Mouse (Mus musculus) erythroblast, adult 5-6 weeks (primary cell): ENCODE measurements around the gene Castor2. TPM values are rescaled to one million over a fixed set of nuclear protein-coding genes. Genes with fewer than 3 reads are reported as not detected.

Experiments used
- ATAC-seq: replicated peaks from 2 replicates; pipeline ENCODE4 v1.8.0; 2016; ENCODE audit warnings: moderate number of reproducible peaks, mild to moderate bottlenecking, moderate TSS enrichment, inconsistent platforms; ENCODE audit not compliant: poor library complexity, low FRiP score, severe bottlenecking
- total RNA-seq, 2 experiments: library from RNA; stranded (forward) in 1 of 2; stranded (reverse) in 1 of 2; fragments of 150-400 nt in 1 of 2; fragments of 200-764, 138-1000 nt in 1 of 2; gene quantifications; 2 replicates each; pipeline versions ENCODE4 v1.2.3 to v1.2.4; 2015 to 2017; ENCODE audit warnings: low replicate concordance in 2 of 2

Castor2 gene
- total RNA-seq, 2 experiments from 2014 or later: 0.09 to 1.3 TPM

GRCm38 (mm10) chr5:134148153-134148552 lies 48.6 kb downstream of the Castor2 start:
- no peak for ATAC-seq

GRCm38 (mm10) chr5:134151895-134152294 lies 52.4 kb downstream of the Castor2 start:
- 0 out of 2 replicates have a peak, but pooled peaks have one; percentile 18 for ATAC-seq

GRCm38 (mm10) chr5:134155916-134156466 lies 56.5 kb downstream of the Castor2 start:
- no peak for ATAC-seq

- ATAC-seq: no peak
Observed at GRCm38 (mm10) chr5:134164688-134165087, 65.2 kb downstream of the Castor2 start.

- no peak for ATAC-seq
Observed at GRCm38 (mm10) chr5:134166642-134167041, 67.1 kb downstream of the Castor2 start.

GRCm38 (mm10) chr5:134168033-134168432 lies 68.5 kb downstream of the Castor2 start:
- no peak for ATAC-seq

- ATAC-seq: no peak
Observed at GRCm38 (mm10) chr5:134169231-134169630, 69.7 kb downstream of the Castor2 start.

DNA sequence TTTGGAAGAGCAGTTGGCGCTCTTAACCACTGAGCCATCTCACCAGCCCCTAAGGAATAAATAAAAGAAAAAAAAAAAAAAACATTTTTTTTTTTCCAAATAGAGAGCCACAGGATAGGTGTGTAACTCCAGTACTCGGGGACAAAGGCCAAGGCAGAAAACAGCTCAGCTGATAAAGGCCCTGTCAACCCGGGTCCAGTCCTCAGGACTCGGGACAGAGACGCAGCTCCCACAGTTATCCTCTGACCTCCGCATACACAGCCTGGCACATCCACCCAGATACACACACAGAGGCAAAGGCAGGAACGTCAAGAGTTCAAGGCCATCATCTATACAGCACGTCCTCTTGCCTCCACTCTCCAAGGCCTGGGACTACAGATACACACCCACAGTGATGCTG lies 70.7 kb downstream of the Castor2 start:
- ATAC-seq: no peak

DNA sequence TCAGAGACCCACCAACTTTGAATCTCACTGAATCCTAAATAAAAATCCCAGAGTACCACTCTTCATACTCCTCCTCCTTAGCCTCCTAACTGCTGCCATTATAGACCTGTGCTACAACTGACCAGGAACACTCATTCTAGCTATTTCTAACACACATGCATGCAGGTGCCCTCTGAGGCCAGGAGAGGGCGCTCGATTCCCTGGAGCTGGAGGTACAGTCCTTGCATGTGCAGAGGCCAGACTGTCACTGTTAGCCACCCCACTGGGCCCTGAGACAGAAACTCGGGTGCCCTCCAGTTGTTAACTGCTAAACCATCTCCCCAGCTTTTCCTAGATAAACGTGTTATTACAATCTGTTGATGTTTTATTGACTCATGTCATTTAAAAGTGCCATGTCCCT lies 73.7 kb downstream of the Castor2 start:
- ATAC-seq: no peak

GRCm38 (mm10) chr5:134175696-134176095 lies 76.2 kb downstream of the Castor2 start:
- ATAC-seq: no peak

GRCm38 (mm10) chr5:134176169-134176881 lies 76.8 kb downstream of the Castor2 start, which contains the start of gene Rcc1l:
TSS of gene Rcc1l (minus strand) at chr5:134176774.
- ATAC-seq: peak; percentile 95

GRCm38 (mm10) chr5:134178536-134178935 lies 79.0 kb downstream of the Castor2 start:
- no peak for ATAC-seq

GRCm38 (mm10) chr5:134179871-134180270 lies 80.4 kb downstream of the Castor2 start:
- no peak for ATAC-seq

DNA sequence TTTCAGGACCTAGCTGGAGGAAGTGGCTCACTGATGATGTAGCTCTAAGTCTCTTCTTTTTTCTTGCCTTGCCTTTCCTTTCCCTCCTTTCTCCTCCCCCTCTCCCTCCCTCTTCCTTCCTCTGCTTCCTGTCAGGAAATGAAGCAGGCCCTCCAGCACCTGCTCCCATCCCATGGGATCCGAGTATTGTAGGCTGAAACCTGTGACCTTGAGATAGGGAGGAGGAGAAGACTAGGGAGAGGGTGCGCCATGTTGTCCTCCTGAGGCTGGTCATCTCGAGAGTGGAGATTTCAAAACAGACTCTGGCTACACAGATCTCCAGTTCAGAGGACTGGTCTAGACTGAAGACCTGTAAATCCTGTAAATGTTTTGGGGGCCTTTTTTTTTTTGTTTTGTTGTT lies 82.7 kb downstream of the Castor2 start:
- ATAC-seq: no peak

GRCm38 (mm10) chr5:134182735-134183134 lies 83.2 kb downstream of the Castor2 start:
- no peak for ATAC-seq

DNA sequence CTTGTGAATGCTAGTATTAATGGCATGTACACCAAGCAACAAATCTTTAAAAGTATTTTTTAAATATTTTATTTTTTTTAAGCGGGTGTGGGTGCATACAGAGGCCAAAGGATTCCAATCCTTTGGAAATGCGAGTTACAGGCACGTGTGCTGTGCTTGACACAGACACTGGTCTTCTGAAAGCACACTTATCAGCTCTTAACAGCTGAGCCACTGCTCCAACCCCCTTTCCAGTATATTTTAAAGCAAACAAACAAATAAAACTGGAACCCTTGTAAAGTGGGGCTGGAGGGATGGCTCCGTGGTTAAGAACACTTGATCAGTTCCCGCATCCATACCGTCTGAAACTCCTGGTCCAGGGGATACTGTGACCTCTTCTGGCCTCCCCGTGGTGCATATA lies 83.7 kb downstream of the Castor2 start:
- ATAC-seq: no peak

DNA sequence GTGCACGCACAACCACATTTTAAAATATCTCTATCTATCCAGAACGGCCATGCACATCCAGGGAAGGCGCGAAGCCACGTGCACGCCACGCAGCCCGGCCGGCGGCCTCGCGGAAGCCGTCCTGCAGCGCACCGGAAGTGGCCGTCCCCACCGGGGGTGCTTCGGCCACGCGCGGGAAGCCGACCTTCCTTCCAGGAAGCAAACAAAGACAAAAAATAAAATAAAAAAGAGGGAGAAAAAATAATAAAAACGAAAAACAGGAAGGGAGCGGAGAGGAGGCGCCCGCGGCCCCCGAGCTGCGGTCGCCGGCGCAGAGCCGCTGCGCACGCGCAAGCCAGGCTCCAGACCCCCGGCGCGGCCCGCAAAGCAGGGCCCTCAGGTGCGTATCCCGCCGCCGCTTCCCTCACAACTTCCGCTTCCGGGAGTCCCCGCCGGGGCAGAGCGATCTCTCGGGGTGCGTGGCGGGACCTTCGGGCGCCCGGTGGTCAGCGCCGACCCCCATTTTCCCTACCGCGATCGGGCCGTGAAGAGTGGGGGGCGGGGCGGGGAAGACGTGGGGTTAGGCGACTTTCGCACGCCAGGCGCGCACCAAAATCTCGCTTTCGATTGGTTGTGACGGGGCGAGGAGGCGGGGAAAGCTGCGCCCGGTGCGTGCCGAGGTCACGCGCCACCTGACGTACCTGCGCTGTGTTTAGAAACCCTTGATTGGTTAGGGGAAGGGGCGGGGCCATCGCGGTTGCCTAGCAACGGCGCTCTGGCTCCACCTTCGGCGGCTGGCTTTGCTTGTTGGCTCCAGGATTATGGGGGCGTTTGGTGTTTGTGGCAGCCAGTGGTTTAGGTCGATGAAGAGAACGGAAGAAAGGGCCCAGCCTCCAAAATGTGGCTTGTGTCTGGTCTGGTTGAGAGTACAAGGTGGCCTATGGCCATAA lies 84.6 kb downstream of the Castor2 start, which contains the start of gene Gtf2ird2:
Gene Gtf2ird2, plus strand, starts transcription at position 140 of the 929 bp plus-strand sequence.
- ATAC-seq: peak; percentile 98

DNA sequence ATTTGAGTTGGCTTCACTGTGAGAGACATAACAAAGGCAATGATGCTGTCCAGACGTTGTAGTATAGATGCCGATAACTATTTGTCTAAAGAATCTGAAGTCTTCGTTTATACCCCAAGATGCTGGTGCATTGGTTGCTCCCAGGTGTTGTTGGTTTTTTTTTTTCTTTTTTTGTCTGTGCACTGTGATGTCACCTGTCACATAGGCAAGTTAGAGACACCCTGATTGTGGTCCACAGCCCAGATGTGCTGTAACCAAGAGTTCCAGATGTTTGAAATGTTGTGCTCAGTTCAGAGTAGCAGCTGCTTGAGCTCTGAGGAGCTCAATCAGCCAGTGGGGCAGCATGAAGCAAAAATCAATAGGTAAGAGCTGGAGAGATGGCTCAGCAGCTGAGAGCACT lies 86.5 kb downstream of the Castor2 start:
- ATAC-seq: no peak

- no peak for ATAC-seq
Observed at GRCm38 (mm10) chr5:134186961-134187731, 87.6 kb downstream of the Castor2 start.

DNA sequence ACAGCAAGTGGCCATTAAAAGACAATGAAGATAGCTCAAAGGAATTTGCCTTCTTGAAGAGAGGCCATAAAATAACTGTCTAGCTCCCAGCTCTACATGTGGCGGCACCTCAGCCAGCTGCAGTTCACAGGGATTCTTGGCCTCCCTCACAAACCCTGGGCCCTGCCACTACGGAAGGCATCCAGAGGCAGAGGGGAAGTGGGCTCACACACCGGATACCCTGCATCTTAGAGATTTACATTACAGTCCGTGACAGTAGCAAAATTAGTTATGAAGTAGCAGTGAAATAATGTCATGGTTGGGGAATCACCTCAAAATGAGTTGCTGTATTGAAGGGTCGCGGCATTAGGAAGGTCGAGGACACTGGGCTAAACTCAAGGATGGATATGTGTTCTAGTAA lies 89.1 kb downstream of the Castor2 start:
- no peak for ATAC-seq
